Mouse (Mus musculus) heart, embryonic 15.5 days (tissue): ENCODE data around the gene Ranbp3. TPM values are rescaled to one million over a fixed set of nuclear protein-coding genes. Genes with fewer than 3 reads are reported as not detected.

Experiments
- ATAC-seq: fragments of 200-750 bp; cut with Nextera tagmentation; replicated peaks from 2 replicates; pipeline ENCODE4 v1.8.0; 2017; ENCODE audit warnings: low read depth, moderate TSS enrichment; ENCODE audit not compliant: insufficient number of reproducible peaks, insufficient read depth, low FRiP score
- H3K27ac ChIP-seq: fragments of 300-500 bp; sonication (generic); 2 replicates; pipeline ENCODE4 v1.5.1; 2015; ENCODE audit warnings: mild to moderate bottlenecking, inconsistent platforms
- H3K27me3 ChIP-seq: fragments of 300-500 bp; sonication (generic); 2 replicates; pipeline ENCODE4 v1.6.1; 2015; ENCODE audit warnings: inconsistent platforms
- H3K36me3 ChIP-seq: fragments of 300-500 bp; sonication (generic); 2 replicates; pipeline ENCODE4 v1.6.1; 2015; ENCODE audit warnings: mild to moderate bottlenecking, inconsistent platforms
- H3K4me1 ChIP-seq: fragments of 300-500 bp; sonication (generic); replicated peaks from 2 replicates; pipeline ENCODE4 v1.6.1; 2015; ENCODE audit warnings: inconsistent platforms
- H3K4me2 ChIP-seq: fragments of 300-500 bp; sonication (generic); 2 replicates; pipeline ENCODE4 v1.6.1; 2015; ENCODE audit warnings: inconsistent platforms, mild to moderate bottlenecking, moderate library complexity
- H3K4me3 ChIP-seq: fragments of 300-500 bp; sonication (generic); 2 replicates; pipeline ENCODE4 v1.5.1; 2015; ENCODE audit warnings: mild to moderate bottlenecking, inconsistent platforms
- H3K9ac ChIP-seq: fragments of 300-500 bp; sonication (generic); 2 replicates; pipeline ENCODE4 v1.6.1; 2015; ENCODE audit warnings: mild to moderate bottlenecking, inconsistent platforms
- H3K9me3 ChIP-seq: fragments of 300-500 bp; sonication (generic); replicated peaks from 2 replicates; pipeline ENCODE4 v1.6.1; 2016; ENCODE audit warnings: inconsistent platforms
- whole genome bisulfite sequencing: fragments of 180-500 bp; shearing (Covaris S2); methylation state at CpG from one replicate; pipeline ENCODE4 v1.1.7; 2015; ENCODE audit warnings: mixed read lengths; 5-methylcytosine and 5-hydroxymethylcytosine counted together
- polyA plus RNA-seq: library from polyadenylated mRNA; unstranded; fragments of >200 nt; fragmentation: Nextera tagmentation; extraction: Ambion mirVana; gene quantifications from 2 replicates; pipeline ENCODE4 v1.2.1, GENCODE M21; 2015

Gene Ranbp3
- polyA plus RNA-seq, 1 experiment from 2014 or later, result 51.9 TPM

DNA sequence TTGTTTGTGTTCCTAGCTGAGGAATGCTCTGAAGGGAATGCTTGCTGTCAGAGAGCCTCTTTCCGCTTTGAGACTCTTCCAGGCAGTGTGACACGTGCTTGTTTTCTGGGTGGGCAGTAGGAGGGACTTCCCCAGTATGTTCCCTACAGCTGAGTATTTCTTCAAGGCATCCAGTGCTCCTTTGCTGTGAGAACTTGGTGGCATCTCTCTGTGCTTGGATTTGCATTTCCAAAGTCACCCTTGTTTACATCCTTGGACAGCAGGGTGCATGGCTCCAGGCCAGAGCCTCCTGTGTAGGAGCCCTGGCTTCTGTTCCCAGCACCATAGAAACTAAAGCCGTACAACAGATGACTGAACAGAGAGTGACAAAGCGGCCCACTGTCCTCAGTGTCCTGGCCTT lies 35.6 kb downstream of the Ranbp3 start:
- no peaks in the 10 kb centered on the region for H3K9me3 ChIP-seq
- no peak overlapping the region for H3K9ac ChIP-seq
- 79% methylated on average over 4 of the region's 4 CpGs for WGBS
- ATAC-seq, result no peak
- peaks cover 83% of the 10 kb centered on the region for H3K36me3 ChIP-seq
- H3K4me2 ChIP-seq, result no peak overlapping the region
- no peak overlapping the region for H3K4me3 ChIP-seq
- no peak overlapping the region for H3K27ac ChIP-seq
- H3K4me1 ChIP-seq, result no peaks in the 10 kb centered on the region
- no peaks in the 10 kb centered on the region for H3K27me3 ChIP-seq

DNA sequence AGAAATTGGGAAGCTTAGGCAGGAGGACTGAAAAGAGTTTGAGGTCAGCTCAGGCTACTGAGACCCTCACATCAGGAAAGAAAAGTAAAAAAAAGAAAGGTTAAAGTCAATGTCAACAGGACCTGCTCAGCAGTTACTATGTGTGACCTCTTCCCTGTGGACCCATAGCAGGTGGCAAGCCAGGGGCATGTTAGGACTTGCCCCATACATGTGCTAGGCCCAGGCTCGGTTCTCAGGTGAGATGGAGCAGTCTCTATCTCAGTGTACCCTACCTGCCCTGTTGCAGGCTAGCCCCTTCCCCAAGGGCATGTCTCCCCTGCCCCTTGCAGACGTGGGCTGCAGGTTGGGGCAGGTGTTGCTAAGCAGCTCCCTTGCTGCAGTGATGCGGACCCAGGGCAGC lies 36.6 kb downstream of the Ranbp3 start:
- no peak overlapping the region for H3K4me3 ChIP-seq
- no peaks in the 10 kb centered on the region for H3K9me3 ChIP-seq
- no peak overlapping the region for H3K4me2 ChIP-seq
- 81% methylated on average over 3 of the region's 3 CpGs for WGBS
- H3K36me3 ChIP-seq, result peaks cover 74% of the 10 kb centered on the region
- no peaks in the 10 kb centered on the region for H3K27me3 ChIP-seq
- H3K4me1 ChIP-seq, result no peaks in the 10 kb centered on the region
- H3K27ac ChIP-seq, result no peak overlapping the region
- no peak for ATAC-seq
- no peak overlapping the region for H3K9ac ChIP-seq

DNA sequence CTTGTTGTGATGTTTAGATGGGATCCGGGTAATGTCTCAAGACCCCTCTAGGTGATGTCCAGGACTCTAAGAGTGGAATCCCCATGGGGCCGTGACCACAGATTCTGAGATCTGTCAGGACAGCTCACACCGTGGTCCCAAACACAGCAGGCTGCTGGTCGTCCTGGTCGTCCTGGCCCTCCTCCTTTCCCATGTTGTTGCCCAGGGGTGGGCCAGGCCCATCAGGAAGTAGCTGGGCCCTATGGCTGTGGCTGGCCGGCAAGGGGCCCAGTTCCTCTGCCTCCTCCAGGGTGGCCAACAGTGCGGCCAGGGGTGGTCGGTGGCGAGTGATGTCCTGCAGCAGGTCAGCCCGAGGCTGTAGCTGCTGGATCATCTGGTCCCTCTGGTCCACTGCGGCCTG lies 42.3 kb downstream of the Ranbp3 start:
- Histone ChIP-seq H3K4me2 (peak overlapping the region; percentile 88; the same call in 1 of the 2 replicates), H3K27me3 (no peaks in the 10 kb centered on the region), H3K4me3 (peak overlapping the region; percentile 89; the same call in 1 of the 2 replicates), H3K36me3 (peaks cover 19% of the 10 kb centered on the region), H3K9ac (0 out of 2 replicates have a peak overlapping the region, but pooled peaks have one; percentile 13), H3K27ac (no peak overlapping the region), H3K9me3 (no peaks in the 10 kb centered on the region), H3K4me1 (peaks cover 34% of the 10 kb centered on the region)
- ATAC-seq, result no peak
- 52% methylated on average over 11 of the region's 11 CpGs for WGBS

DNA sequence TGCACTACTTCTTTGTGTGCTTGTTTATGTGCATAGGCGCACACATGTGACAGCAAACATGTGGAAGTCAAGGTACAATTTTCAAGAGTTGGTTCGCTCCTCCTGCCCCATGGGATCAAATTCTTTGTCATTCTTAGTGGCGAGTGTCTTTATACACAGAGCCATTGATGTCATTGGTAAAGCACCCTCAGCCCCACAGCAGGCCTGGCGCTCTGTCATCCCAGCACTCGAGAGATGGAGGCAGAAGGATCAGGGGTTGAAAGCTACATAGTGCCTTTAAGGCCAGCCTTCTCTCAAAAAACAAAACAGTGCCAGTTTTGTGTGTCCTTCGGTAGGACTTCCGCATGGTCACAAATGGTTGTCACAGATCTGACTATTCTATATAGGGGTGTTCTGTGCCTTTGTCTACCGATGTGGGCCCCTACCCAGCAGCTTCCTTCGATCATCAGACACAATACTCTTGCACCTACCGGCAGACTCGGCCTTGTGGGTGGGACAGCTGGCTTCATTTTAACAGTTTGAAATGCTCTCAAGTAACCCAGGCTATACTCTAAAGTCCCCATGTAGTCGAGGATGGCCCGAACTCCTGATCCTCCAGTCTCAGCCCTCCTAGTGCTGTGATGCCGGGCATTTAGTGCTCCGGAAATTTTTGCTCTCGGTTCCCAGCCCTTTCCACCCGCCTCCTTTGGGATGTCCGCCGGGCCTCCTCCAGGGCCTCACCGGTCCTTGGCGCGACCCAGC lies 43.0 kb downstream of the Ranbp3 start:
- 25% methylated on average over 22 of the region's 22 CpGs for WGBS
- peak overlapping the region; percentile 88 for H3K4me2 ChIP-seq
- H3K4me1 ChIP-seq, result peaks cover 38% of the 10 kb centered on the region
- no peaks in the 10 kb centered on the region for H3K9me3 ChIP-seq
- H3K27me3 ChIP-seq, result no peaks in the 10 kb centered on the region
- peak overlapping the region; percentile 85 for H3K27ac ChIP-seq
- peak overlapping the region; percentile 89 for H3K4me3 ChIP-seq
- ATAC-seq, result no peak
- H3K9ac ChIP-seq, result peak overlapping the region; percentile 84
- peaks cover 14% of the 10 kb centered on the region for H3K36me3 ChIP-seq

DNA sequence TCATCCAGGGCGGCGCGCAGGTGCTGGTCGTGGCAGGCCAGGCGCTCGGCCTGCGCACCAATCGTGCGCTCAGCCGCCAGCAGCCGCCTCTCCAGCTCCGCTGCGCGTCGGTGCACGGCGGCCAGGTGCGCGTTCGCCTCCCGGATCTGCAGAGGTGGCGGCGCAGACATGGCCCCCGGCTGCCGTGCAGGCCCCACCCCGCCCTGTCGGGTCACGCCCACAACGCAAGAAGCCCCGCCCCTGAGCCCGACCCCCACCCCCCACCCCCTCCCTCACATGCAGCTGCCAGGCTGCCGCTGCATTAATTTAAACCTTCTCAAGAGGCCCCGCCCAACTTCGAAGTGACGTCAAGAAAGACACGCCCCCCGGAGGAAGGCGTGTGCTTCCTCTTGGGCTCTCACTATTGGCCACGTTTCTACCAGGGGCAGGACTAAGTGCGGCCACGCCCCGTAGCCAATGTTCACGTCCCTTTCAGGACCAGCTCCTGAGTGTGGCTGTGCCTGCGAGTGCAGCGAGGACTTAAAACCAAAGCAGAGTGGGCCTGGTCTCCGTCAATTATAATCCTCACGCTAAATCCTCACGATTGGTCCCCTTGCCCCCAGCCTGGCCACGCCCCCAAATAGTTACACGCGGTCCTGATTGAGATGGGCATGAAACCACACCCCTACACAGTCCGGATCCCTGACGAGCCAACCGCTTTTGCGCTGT lies 43.7 kb downstream of the Ranbp3 start:
- H3K4me2 ChIP-seq, result peak overlapping the region; percentile 88
- peaks cover 14% of the 10 kb centered on the region for H3K36me3 ChIP-seq
- H3K27me3 ChIP-seq, result no peaks in the 10 kb centered on the region
- peak overlapping the region; percentile 94 for H3K9ac ChIP-seq
- H3K27ac ChIP-seq, result peak overlapping the region; percentile 86
- ATAC-seq, result peak; percentile 92
- peak overlapping the region; percentile 89 for H3K4me3 ChIP-seq
- 0% methylated on average over 55 of the region's 55 CpGs for WGBS
- H3K4me1 ChIP-seq, result peaks cover 38% of the 10 kb centered on the region
- H3K9me3 ChIP-seq, result no peaks in the 10 kb centered on the region

DNA sequence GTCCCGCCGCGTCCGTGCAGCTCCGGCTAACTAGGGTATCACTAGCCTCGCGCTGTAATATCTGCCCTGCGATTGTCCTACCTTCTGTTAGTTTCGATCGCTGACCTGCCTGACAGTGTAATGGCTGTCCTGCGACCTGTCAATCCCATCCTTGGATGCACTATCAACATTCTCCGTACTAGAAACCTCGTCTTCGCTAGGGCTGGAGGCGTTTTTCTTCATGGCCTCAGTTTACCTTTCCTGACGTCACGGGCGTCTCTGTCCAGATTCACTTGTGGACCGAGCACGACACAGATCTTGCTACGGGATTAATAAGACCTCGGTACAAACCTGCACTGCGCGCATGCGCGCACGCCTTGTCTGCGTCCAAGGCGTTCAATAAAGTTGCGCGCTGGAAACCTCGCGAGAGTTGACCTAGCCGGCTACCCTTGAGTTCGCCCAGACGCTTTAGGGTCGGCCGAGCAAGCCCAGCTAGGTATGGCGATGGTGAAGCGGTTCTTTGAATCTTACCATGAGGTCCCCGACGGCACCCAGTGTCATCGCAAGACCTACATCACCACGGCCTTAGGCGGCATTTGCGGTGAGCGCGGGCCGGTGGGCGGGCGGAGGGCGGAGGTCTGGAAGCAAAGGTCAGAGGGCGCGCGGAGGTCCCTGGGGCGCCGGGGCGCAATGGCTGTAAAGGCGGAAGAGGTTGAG lies 44.4 kb downstream of the Ranbp3 start, which contains the start of the genes Ndufa11 and Vmac:
Gene Ndufa11 (plus strand): TSS at position 405 of the 696 bp plus-strand sequence.
Gene Vmac (minus strand): TSS at position 660 of the 696 bp plus-strand sequence.
- peak; percentile 74 for ATAC-seq
- peaks cover 38% of the 10 kb centered on the region for H3K4me1 ChIP-seq
- H3K27ac ChIP-seq, result peak within 1 kb of the TSS; percentile 86
- H3K9me3 ChIP-seq, result no peaks in the 10 kb centered on the region
- H3K27me3 ChIP-seq, result no peaks in the 10 kb centered on the region
- peaks cover 15% of the 10 kb centered on the region for H3K36me3 ChIP-seq
- under 1% methylated on average over 59 of the region's 59 CpGs for WGBS
- H3K9ac ChIP-seq, result peak within 1 kb of the TSS; percentile 94
- H3K4me3 ChIP-seq, result peak within 1 kb of the TSS; percentile 89
- H3K4me2 ChIP-seq, result peak within 1 kb of the TSS; percentile 88

DNA sequence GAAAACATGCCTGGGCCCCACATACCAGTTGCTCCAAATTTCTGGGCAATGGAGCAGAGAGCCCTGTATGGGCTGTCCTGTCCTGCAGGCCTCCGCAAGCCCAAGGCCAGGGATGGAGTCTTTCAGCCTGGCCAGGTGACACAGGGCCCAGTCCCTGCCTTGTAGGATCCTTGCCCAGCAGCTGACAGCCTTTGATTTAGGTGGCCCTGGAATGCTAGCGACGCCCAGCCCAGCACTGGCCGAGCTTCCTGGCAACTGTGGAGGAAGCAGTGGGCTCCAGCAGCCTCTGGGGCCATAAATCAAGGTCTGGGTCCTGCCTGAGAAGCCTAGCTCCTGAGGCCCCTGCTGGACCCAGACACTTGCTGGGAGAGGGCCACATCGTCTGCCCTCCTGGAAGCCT lies 49.3 kb downstream of the Ranbp3 start:
- Histone ChIP-seq H3K27ac (peak overlapping the region; percentile 32; the same call in 1 of the 2 replicates), H3K36me3 (peaks cover 33% of the 10 kb centered on the region), H3K9me3 (no peaks in the 10 kb centered on the region), H3K4me1 (peaks cover 49% of the 10 kb centered on the region), H3K9ac (no peak overlapping the region), H3K4me3 (no peak overlapping the region), H3K4me2 (no peak overlapping the region), H3K27me3 (no peaks in the 10 kb centered on the region)
- ATAC-seq, result no peak
- WGBS, result 70% methylated on average over 5 of the region's 5 CpGs

DNA sequence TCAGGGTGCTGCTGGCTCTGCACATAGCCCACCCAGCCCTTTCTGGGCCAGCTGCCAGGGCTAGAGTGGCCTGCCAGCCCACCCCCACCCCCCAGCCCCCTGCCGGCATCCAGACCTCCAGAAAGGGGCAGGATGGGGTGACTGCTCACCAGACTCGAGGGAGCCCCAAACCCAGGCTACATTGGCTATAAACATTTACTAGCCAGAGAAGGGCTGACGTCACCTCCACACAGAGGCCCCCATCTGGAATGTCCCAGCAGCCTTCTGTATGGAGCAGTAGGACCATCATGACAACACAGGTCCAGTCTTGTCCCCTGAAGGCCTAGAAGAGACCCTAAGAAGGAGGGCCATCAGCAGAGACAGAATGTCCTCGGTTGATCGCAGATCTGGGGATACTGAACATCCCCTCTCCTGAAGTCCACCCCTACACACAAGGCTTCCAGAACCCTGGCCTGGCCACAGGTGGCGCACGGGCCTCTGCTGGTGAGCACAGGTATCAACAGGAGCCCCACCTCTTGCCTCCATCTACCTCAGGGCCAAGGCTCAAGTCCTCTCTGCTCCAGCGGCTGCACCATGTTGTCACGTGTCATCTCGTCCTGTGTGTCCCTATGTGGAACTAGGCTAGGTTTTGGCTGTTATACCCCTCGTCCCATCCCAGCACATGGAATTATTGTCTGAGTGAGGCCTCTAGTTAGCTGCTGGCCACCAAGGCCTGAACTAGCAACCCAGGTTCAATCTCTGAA lies 50.5 kb downstream of the Ranbp3 start:
- peaks cover 33% of the 10 kb centered on the region for H3K36me3 ChIP-seq
- H3K9me3 ChIP-seq, result no peaks in the 10 kb centered on the region
- no peak overlapping the region for H3K4me3 ChIP-seq
- H3K27ac ChIP-seq, result 0 out of 2 replicates have a peak overlapping the region, but pooled peaks have one; percentile 25
- no peak overlapping the region for H3K4me2 ChIP-seq
- peaks cover 57% of the 10 kb centered on the region for H3K4me1 ChIP-seq
- H3K27me3 ChIP-seq, result no peaks in the 10 kb centered on the region
- peak overlapping the region; percentile 29 for H3K9ac ChIP-seq
- no peak for ATAC-seq
- WGBS, result 70% methylated on average over 11 of the region's 11 CpGs

DNA sequence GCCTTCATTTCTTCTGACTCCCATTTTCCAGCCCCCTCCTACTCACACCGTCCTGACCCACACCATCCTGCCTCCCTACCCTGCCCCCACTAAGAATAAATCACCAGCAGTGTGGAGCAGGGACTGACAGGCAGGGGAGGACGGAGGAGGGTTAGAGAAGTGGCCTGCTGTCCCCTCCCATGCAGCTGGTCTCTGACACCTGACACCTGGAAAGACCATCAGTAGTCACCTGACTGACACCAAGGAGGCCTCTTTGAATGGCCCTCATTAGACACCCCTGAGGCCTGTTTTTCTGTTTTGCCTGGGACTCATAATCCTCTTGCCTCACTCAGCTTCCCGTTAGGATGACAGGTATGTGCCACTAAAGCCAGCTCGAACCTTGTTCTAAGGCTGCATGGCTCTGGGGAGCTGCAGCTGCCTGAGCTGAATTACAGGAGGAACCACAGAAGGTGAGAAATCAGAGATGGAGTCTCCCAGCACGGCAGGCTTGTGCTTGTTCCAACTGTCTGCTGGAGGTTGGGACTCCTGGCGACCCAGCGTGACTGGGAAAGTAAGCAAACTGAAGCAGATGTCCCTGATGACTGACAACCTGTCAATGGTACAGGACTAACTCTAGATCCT lies 54.0 kb downstream of the Ranbp3 start:
- 19% methylated on average over 7 of the region's 7 CpGs for WGBS
- Histone ChIP-seq H3K36me3 (peaks cover 20% of the 10 kb centered on the region), H3K9ac (peak overlapping the region; percentile 38; the same call in 1 of the 2 replicates), H3K4me1 (peaks cover 50% of the 10 kb centered on the region), H3K4me2 (peak overlapping the region; percentile 40), H3K27ac (peak overlapping the region; percentile 81), H3K9me3 (no peaks in the 10 kb centered on the region), H3K27me3 (peaks cover 6% of the 10 kb centered on the region; the same call in 1 of the 2 replicates), H3K4me3 (no peak overlapping the region)
- ATAC-seq, result peak; percentile 12

DNA sequence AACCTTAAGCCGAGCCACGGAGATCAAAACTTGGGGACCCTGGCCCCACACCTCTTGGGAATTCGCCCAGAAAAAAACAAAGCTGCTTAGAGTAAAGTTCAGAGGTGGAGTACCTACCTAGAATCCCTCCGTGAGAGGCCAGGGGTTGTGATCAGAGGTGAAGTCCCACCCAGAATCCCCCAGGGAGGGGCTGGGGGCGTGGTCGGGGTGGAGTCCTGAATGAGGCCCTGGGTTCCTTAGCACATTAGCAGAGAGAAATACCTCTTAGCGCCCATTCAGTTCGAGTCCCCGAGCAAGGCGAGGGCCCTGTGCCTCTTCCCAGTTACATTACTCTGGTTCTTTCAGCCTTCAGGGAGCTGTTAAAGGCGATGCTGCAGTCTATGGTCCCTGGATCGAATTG lies 54.6 kb downstream of the Ranbp3 start:
- 0 out of 2 replicates have a peak, but pooled peaks have one; percentile 38 for ATAC-seq
- peak overlapping the region; percentile 38; the same call in 1 of the 2 replicates for H3K9ac ChIP-seq
- 12% methylated on average over 12 of the region's 12 CpGs for WGBS
- 0 out of 2 replicates have a peak overlapping the region, but pooled peaks have one; percentile 7 for H3K4me3 ChIP-seq
- H3K4me2 ChIP-seq, result peak overlapping the region; percentile 40
- peaks cover 16% of the 10 kb centered on the region for H3K36me3 ChIP-seq
- no peaks in the 10 kb centered on the region for H3K9me3 ChIP-seq
- H3K27me3 ChIP-seq, result peaks cover 6% of the 10 kb centered on the region; the same call in 1 of the 2 replicates
- peak overlapping the region; percentile 81 for H3K27ac ChIP-seq
- H3K4me1 ChIP-seq, result peaks cover 49% of the 10 kb centered on the region
